Mouse (Mus musculus) E14TG2a.4 (cell line): ENCODE results near the gene Ebf4.

Experiments used
- CTCF ChIP-seq: conservative IDR thresholded peaks from 2 replicates; pipeline ENCODE4 v1.5.1; 2014; ENCODE audit warnings: low read length
- NANOG ChIP-seq: IDR thresholded peaks from 2 replicates; pipeline ENCODE4 v1.6.1; 2014; ENCODE audit warnings: borderline replicate concordance, low read length, mixed read lengths

GRCm38 (mm10) chr2:130397186-130397985, 102.4 kb downstream of the Ebf4 start, which contains the start of gene Cpxm1:
- no peak for TF ChIP-seq CTCF
- TF ChIP-seq NANOG: no peak
